Mouse (Mus musculus) cerebellum, adult 9-11 months (tissue): ENCODE results near the gene Zbtb7a.

Experiments used
- DNase-seq: peaks from one replicate; pipeline ENCODE4 v3.0.0; 2022

Gene Zbtb7a

DNA sequence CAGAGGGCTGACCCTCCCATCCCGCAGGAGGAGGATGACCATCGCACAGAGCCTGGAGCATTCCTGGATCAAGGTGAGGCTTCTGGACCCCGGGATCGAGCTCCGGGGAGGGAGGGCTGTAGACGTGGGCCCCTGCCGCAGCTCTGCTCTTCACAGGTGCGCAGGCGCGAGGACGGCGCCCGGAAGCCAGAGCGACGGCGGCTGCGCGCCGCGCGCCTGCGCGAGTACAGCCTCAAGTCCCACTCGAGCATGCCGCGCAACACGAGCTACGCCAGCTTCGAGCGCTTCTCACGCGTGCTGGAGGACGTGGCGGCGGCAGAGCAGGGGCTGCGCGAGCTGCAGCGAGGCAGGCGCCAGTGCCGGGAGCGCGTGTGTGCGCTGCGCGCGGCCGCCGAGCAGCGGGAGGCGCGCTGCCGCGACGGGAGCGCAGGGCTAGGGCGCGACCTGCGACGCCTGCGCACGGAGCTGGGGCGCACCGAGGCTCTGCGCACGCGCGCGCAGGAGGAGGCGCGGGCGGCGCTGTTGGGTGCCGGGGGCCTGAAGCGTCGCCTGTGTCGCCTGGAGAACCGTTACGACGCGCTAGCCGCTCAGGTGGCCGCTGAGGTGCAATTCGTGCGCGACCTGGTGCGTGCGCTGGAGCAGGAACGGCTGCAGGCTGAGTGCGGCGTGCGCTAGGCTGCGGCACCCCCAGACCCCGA, 57.4 kb downstream of the Zbtb7a start:
- DNase-seq: peak; percentile 91

GRCm38 (mm10) chr10:81192968-81193501, 58.0 kb downstream of the Zbtb7a start:
- peak; percentile 79 for DNase-seq

DNA sequence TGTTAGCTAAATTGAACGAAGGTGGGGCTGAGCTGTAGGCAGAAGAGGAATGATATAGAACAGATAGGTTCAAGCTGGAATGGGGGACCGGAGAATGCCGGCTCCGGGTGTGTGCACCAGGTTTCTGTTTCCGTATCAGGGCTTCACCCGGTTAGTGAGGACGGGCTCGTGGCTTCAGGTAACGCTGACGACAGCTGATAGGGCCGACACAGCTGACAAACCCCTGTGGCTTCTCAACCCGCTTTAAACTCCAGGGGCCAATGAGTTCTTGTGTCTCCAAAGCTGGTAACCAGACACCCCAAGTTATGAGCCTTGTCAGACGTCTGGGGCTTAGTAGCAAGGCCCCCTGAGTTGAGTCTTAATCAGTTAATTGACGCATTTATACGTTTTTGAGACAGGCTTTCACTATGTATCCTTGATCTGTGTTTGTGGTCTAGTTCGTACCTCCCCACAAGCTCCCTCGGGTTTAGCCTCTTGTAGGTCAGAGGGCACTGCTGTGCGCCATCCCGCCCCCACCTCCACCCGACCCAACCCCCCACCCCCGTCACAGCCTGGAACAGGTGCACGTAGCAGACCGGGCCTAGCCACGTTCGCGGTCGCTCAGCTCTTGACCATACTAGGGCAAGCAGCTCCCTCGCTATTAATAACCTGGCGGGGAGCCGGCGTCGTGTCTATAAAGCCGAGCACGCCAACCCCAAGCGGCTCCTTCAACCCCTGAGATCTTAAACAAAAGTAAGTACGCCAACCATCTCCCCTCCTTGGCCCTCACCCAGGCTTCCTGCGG, 59.2 kb downstream of the Zbtb7a start:
- peak; percentile 72 for DNase-seq

DNA sequence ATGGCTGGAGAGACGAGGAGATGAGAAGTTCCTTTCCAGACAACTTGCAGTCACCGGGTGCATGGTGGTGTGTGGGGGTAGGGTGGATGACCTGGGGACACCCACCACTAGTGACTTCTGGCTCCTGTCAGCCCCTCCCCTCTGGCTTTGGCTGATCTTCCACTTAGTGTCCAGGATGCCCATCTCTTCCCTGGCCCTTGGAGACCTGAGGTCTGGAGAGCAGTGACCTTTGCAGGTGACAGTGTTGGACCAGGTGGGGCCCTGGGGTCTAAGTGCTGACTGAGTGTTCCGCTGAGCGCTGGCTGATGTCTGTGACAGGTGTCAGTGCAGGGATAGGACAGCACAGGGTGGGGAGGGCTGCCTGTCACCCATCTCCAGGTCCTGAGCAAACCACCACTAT, 60.3 kb downstream of the Zbtb7a start:
- DNase-seq: peak; percentile 50

DNA sequence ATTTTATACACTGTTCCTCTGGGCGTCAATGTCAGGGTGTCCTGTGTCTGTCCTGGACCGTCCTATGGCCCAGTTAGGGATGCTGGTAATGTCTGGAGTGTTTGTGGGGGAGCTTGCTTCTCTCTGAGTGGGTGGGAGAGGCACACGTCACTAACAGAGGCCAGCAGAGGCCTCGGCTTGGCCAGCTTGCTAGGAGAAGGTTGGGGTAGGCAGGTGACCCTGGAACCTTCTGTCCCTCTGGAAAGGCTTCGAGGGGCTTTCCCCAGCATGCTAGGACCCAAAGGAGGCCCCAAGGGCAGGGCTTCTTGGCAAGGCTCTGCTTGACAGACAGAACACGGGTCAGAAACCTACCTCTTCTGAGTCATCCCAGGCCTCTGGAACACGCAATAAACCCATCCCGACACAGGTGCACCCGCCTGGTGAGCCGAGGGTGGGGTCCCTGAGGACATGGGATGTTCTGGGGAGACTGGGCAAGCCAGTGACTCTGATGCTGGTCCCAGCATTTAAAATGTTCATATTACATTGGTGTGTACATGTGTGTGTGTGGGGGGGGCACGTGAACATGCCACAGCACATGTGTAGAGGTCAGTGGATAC, 61.5 kb downstream of the Zbtb7a start:
- peak; percentile 40 for DNase-seq

- DNase-seq: no peak
Measured at GRCm38 (mm10) chr10:81197305-81197704, 62.3 kb downstream of the Zbtb7a start.

DNA sequence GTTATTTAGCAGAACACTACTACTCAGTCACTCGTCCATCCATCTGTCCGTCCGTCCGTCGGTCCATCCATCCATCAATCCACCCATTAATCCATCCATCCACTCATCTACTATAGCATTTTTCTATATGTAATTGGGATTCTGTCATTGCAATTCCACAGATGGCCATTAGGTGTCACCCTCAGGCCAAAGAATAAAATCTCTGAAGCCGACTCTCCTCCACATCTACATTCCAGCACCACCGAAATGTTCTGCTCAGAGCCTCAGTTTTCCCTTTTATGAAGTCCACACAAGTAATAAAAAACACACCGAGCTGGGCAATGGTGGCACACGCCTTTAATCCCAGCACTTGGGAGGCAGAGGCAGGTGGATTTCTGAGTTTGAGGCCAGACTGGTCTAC, 63.2 kb downstream of the Zbtb7a start:
- peak; percentile 67 for DNase-seq

GRCm38 (mm10) chr10:81198990-81199389, 64.0 kb downstream of the Zbtb7a start:
- no peak for DNase-seq

DNA sequence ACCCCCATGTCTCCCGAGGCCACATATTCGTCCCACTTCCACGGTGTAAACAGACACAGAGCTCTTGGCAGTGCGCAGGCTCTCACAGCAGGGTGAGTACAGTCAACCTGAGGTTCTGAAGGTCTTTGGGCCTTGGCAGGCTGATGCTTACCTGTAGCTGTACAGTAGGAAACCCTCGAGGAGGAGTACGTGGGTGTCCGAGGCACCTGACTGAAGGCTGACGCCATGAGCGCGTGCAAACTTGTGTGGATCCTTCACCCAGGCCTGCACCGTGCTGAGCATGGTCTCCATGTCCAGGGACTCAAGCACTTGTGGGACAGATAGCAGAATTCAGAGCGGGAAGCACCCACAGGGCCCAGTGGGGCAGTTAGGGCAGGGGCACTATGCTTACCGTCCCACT, 65.1 kb downstream of the Zbtb7a start:
- DNase-seq: no peak

- DNase-seq: no peak
Measured at GRCm38 (mm10) chr10:81200605-81201287, 65.7 kb downstream of the Zbtb7a start.

DNA sequence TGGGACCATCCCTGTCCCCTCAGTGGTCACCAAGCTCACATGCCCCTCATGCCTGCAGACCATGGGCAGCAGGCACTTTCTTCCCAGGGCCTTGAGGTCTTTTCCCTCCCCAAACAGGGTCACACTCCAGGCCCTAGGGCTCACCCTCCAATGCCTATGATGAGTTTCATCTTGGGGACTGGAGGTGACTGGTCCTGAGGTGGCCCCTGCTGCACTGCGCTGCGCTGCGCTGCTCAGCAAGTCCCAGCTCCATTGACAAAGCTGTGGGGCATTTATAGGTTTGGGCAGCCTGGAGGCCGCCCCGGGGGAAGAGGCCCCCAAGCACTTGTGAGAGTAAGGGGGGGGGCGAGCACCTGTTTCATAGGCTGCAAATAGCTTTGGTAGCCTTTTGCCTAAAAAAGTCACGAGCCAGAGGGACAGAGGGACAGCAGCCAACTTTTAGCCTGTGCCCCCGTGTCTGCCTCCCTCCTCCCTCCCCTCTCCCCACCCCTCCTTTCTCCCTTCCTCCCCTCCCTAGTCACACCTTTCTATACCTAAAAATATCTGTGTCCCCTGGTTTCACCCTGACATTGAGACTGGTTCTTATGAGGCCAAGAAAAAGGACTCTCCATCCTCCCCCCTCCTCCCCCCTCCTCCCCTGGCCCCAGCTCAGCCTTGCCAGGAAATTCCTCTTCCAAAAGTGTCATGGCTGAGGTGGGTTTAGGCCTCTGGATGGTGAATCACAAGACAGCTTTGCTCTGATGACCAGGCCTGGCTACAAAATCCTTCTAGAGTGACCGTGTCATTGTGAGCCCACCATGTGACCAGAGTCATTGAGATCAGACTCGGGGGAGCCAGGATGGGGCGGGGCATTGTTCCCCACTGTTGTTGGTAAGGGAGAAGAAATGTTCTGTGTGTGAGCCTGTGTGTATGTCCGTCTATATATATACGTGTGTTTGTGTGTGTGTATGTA, 67.1 kb downstream of the Zbtb7a start, which contains the start of gene Nmrk2:
Gene Nmrk2 (minus strand): TSS at position 245 of the 952 bp plus-strand sequence.
- DNase-seq: no peak
